Mouse (Mus musculus) lung, adult 2 months (tissue): ENCODE data around the gene Kcnh2. TPM values are rescaled to one million over a fixed set of nuclear protein-coding genes. Genes with fewer than 3 reads are reported as not detected.
A peak's percentile ranks its signal among the peaks of the same experiment; 100 is the strongest.

Experiments used
- DNase-seq: peaks from one replicate; pipeline ENCODE4 v3.0.0; 2022
- H3K4me1 ChIP-seq: fragments of 200-500 bp; 2 replicates; pipeline ENCODE4 v1.6.1; 2011; ENCODE audit warnings: low read length; ENCODE audit not compliant: control insufficient read depth, insufficient read depth
- H3K4me3 ChIP-seq: fragments of 200-500 bp; replicated peaks from 2 replicates; pipeline ENCODE3; 2011; ENCODE audit warnings: low read depth, mild to moderate bottlenecking, control low read depth, low read length; ENCODE audit errors: extremely low read depth
- CTCF ChIP-seq: fragments of 200-500 bp; IDR thresholded peaks from 2 replicates; pipeline ENCODE4 v1.5.1; 2011; ENCODE audit warnings: mild to moderate bottlenecking, low read length, control low read depth; ENCODE audit not compliant: insufficient read depth
- POLR2A ChIP-seq: fragments of 200-500 bp; IDR thresholded peaks from 2 replicates; pipeline ENCODE4 v1.6.1; 2011; ENCODE audit warnings: low read depth, mild to moderate bottlenecking, control low read depth, low read length, borderline replicate concordance; ENCODE audit errors: extremely low read depth
- WGBS: fragments of 180-500 bp; shearing (Covaris S2); methylation state at CpG from one replicate; pipeline ENCODE4 v1.1.7; 2018; 5-methylcytosine and 5-hydroxymethylcytosine counted together
- polyA plus RNA-seq: library from polyadenylated mRNA; depleted of rRNA; stranded (reverse); fragments of >200 nt; gene quantifications from 2 replicates; pipeline ENCODE4 v1.2.3, GENCODE M21; 2012

Gene Kcnh2
- polyA plus RNA-seq, 1 experiment = 29.5 TPM

GRCm38 (mm10) chr5:24348546-24348945 is 2.9 kb downstream of the Kcnh2 start:
- TF ChIP-seq POLR2A = no peak
- TF ChIP-seq CTCF = no peak
- WGBS = under 1% methylated on average over 30 of the region's 30 CpGs
- H3K4me3 ChIP-seq = peak overlapping the region; percentile 68
- peaks cover 8% of the 10 kb centered on the region for H3K4me1 ChIP-seq
- no peak for DNase-seq

- H3K4me1 ChIP-seq = peaks cover 8% of the 10 kb centered on the region
- no peak for TF ChIP-seq CTCF
- peak; percentile 46; the same call in 1 of the 2 replicates for TF ChIP-seq POLR2A
- peak overlapping the region; percentile 68 for H3K4me3 ChIP-seq
- DNase-seq = peak; percentile 73
- 2% methylated on average over 41 of the region's 41 CpGs for WGBS
These were observed 3.3 kb downstream of the Kcnh2 start for GRCm38 (mm10) chr5:24348128-24348527.

DNA sequence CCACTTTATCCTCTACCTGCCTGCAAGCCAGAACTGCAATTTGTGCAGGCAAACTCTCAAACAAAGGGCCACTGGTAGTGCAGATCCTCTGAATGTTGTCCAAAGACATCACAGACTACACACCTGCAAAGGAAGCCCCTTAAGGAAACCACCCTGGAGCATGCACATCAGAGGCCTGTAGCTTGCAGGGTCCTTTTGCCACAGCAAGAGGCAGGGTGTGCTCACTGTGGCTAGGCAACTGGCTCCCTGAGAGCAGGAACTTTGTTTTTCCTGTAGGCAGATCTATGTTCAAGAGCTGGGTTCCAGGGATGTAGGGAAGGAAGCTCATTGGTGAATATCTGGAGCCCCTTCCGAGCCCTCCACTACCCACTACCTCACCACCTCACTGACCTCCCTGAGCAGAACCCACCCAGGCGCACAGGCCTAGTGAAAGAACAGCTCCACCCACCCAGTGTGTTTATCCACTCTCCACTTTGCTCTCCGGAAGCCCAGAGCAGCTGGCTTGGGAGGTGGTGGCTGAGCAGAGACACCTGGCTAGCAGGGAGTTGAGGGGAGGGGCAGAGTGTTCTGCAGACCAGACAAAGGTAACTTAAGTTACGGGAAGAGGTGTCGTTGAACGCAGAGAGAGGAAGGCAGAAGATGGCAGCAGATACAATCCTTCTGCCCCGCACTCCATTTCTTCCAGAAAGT is 4.1 kb downstream of the Kcnh2 start:
- Histone ChIP-seq H3K4me1 (peaks cover 8% of the 10 kb centered on the region), H3K4me3 (no peak overlapping the region)
- DNase-seq = peak; percentile 33
- TF ChIP-seq POLR2A (no peak), CTCF (no peak)
- WGBS = 55% methylated on average over 7 of the region's 7 CpGs

DNA sequence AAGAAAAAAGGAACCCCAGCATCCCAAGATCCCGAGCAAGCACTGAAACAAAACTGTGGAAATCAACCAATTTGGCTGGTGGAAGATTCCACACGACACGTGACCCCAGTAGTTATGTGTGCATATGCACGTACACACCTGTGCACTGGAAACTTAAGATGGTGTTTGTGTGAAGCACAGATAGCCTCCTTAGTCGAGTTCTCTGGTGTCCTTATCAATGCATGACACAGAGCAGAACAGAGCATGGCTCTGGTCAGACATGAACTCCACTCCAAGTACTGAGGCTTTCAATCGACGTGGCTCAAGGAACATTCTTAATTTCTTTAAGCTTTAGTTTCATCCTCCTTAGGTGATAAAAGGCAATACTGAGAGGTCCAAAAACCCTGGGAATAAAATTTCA is 5.1 kb downstream of the Kcnh2 start:
- TF ChIP-seq POLR2A = no peak
- TF ChIP-seq CTCF = no peak
- no peak for DNase-seq
- WGBS = 81% methylated on average over 7 of the region's 7 CpGs
- Histone ChIP-seq H3K4me1 (peaks cover 5% of the 10 kb centered on the region; the same call in 1 of the 2 replicates), H3K4me3 (no peak overlapping the region)

DNA sequence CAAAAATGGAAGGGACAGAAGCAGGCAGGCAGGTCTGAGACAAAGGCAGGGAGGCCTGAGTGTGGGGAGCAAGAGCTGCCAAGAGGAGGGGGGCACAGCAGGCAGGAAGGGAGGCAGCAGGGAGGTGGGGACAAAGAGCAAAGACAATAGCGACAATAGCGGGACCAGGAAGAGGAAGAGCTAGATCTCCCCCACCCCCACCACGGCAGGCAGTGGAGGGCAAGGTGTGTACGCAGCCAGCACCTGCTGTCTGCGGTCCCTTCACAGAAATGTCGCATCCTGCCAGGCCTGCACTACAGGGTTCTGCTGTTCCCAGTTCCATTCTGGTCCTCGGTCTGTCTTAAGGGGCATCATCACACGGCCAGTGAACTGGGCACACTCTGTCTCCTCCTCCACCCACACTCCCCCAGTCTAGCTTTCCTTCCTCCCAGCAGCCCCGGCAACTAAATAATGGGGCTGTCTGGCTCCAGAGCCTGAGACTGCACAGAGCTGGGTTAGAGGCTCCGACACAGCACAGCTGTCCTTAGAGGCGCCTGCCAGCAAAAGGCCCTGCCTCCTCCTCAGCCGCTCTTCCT is 6.8 kb downstream of the Kcnh2 start:
- WGBS = 27% methylated on average over 12 of the region's 12 CpGs
- no peak for DNase-seq
- TF ChIP-seq CTCF (no peak), POLR2A (no peak)
- H3K4me3 ChIP-seq = no peak overlapping the region
- peaks cover 5% of the 10 kb centered on the region; the same call in 1 of the 2 replicates for H3K4me1 ChIP-seq

DNA sequence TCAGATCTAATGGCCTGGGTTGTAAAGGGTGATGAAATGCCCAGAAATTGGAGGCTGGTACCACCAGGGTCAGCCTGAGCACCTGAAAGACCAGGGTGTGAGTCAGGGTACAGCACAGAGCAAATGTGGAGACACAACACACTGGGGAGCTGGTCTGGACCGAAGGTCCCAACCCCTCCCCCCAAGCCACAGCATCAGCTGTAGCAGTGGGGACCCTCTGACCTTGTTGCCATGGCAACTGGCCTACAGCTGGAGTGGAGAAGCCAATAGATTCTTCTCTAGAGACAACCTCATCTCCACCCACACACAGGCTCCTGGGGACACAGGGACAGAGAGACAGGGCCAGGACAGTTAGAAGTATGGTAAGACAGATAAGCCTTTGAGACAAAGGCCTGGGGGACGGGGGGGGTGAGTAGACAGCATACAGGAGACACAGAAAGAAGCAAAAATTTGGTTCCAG is 7.4 kb downstream of the Kcnh2 start:
- 48% methylated on average over 2 of the region's 2 CpGs for WGBS
- no peak for DNase-seq

GRCm38 (mm10) chr5:24343379-24343778 is 8.0 kb downstream of the Kcnh2 start:
- no peak for TF ChIP-seq POLR2A
- TF ChIP-seq CTCF = no peak
- Histone ChIP-seq H3K4me1 (0 out of 2 replicates have a peak, but pooled peaks cover under 1% of the 10 kb centered on the region), H3K4me3 (no peak overlapping the region)
- no peak for DNase-seq

More for the DNA sequence above, 7.4 kb downstream of the Kcnh2 start:
- Histone ChIP-seq H3K4me3 (no peak overlapping the region), H3K4me1 (peaks cover 5% of the 10 kb centered on the region; the same call in 1 of the 2 replicates)
- no peak for TF ChIP-seq CTCF
- no peak for TF ChIP-seq POLR2A

- TF ChIP-seq CTCF (no peak), POLR2A (no peak)
- WGBS = 61% methylated on average over 8 of the region's 8 CpGs
- Histone ChIP-seq H3K4me3 (no peak overlapping the region), H3K4me1 (no peaks in the 10 kb centered on the region)
- DNase-seq = no peak
These were observed 8.4 kb downstream of the Kcnh2 start for GRCm38 (mm10) chr5:24342966-24343365.

GRCm38 (mm10) chr5:24342205-24342963 is 9.0 kb downstream of the Kcnh2 start:
- H3K4me1 ChIP-seq = peaks cover 3% of the 10 kb centered on the region; the same call in 1 of the 2 replicates
- WGBS = 74% methylated on average over 14 of the region's 14 CpGs
- no peak overlapping the region for H3K4me3 ChIP-seq
- TF ChIP-seq POLR2A (no peak), CTCF (no peak)
- no peak for DNase-seq
